8 mouse cellular contexts compared by ENCODE assay signal in the genomic region with DNA sequence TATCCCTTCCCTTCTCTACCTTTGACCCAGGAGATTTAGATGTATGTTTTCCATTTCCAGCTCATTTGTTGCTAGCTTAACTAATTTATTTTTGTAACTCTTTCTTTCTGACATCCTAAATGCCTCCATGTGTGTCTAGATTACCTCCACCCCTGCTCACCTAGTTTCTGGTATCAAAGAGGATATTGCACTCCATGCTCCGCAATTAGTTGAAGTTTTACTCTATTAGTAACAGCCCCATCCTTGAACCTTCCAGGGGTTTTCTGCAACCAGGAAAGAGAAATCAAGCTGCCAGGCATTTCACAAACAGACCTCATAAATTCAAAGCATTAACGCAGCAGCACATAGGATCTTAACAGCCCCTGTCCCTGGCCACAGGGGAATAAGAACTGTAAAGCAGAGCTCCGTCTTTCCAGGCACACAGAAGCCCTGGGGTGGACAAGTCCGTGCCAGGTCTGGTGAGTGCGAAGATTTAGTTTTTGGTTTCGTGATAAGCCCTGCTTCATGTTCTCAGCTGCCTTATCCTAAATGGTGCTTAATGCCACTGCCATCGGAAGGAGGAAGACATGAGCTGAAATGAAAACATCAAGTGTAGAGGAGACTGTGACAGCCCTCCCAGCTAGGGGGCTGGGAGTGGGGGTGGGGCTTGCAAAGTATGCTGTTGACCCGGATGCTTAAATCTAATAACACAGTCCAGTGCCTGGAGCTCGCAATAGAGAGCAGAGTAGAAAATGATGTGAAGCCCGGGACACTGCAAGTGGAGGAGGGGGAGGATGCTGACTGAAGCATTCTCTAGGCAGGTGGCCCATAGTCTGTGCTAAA.
DNase-seq lines count a peak whose midpoint lies in the region; ATAC-seq lines count a peak whose summit lies in the region.

No protein-coding gene starts in this region.

- no peak overlapping the region for H3K9ac ChIP-seq in lung, embryonic 16.5 days (ENCODE audit: low read length)
- H3K9ac ChIP-seq in stomach, embryonic 14.5 days (replicated peaks; ENCODE audit: low read depth, low read length): no peak overlapping the region

- peak overlapping the region; percentile 36 for H3K4me2 ChIP-seq in lung, embryonic 16.5 days (ENCODE audit: low read depth, low read length)
- 0 out of 2 replicates have a peak overlapping the region, but pooled peaks have one; percentile 8 for H3K4me2 ChIP-seq in stomach, embryonic 14.5 days (replicated peaks; ENCODE audit: low read depth, low read length)

- no peak for DNase-seq in lung, postnatal 14 days
- peak; percentile 77 for DNase-seq in forelimb bud, embryonic 11.5 days (ENCODE audit: low read depth, low spot score)
- peak; percentile 66 to 77 for DNase-seq in kidney, postnatal 4 days
- no peak for DNase-seq in testis, postnatal 14 days (ENCODE audit: low spot score)
- no peak for DNase-seq in left cerebral cortex, postnatal 36 days (ENCODE audit: low spot score in 2 of 2)
- no peak for DNase-seq in spleen, postnatal 10 days (ENCODE audit: low spot score in 2 of 2)

- intact Hi-C loops in left cerebral cortex, postnatal 36 days (cut with DNase I): no loop called here

- 22% methylated on average over 10 of the region's 10 CpGs for WGBS in lung, embryonic 16.5 days
- WGBS in stomach, embryonic 14.5 days: 27% methylated on average over 10 of the region's 10 CpGs

- peaks cover 5% of the 10 kb centered on the region for H3K4me1 ChIP-seq in lung, embryonic 16.5 days (replicated peaks; ENCODE audit: control insufficient read depth, insufficient read depth, low read length)
- H3K4me1 ChIP-seq in stomach, embryonic 14.5 days (ENCODE audit: control insufficient read depth, insufficient read depth, low read length): no peaks in the 10 kb centered on the region

- H3K36me3 ChIP-seq in lung, embryonic 16.5 days (ENCODE audit: control insufficient read depth, insufficient read depth, low read length): no peaks in the 10 kb centered on the region
- H3K36me3 ChIP-seq in stomach, embryonic 14.5 days (ENCODE audit: control insufficient read depth, insufficient read depth, low read length): no peaks in the 10 kb centered on the region

- H3K4me3 ChIP-seq in lung, embryonic 16.5 days (ENCODE audit: low read length): peak overlapping the region; percentile 5; the same call in 1 of the 2 replicates
- H3K4me3 ChIP-seq in stomach, embryonic 14.5 days (ENCODE audit: low read depth, low read length): no peak overlapping the region

- no peaks in the 10 kb centered on the region for H3K9me3 ChIP-seq in lung, embryonic 16.5 days (ENCODE audit: control insufficient read depth, low read length)
- H3K9me3 ChIP-seq in stomach, embryonic 14.5 days (ENCODE audit: control insufficient read depth, low read depth, low read length): no peaks in the 10 kb centered on the region

- peak; percentile 43; the same call in 1 of the 2 replicates for ATAC-seq in lung, embryonic 16.5 days (ENCODE audit: low read depth)
- ATAC-seq in stomach, embryonic 14.5 days (ENCODE audit: insufficient number of reproducible peaks, insufficient read depth, low FRiP score, low read depth): no peak

- no peak overlapping the region for H3K27ac ChIP-seq in lung, embryonic 16.5 days (ENCODE audit: low read length)
- no peak overlapping the region for H3K27ac ChIP-seq in stomach, embryonic 14.5 days (ENCODE audit: low read length)

- H3K27me3 ChIP-seq in lung, embryonic 16.5 days (ENCODE audit: control insufficient read depth, insufficient read depth, low read depth, low read length): no peaks in the 10 kb centered on the region
- no peaks in the 10 kb centered on the region for H3K27me3 ChIP-seq in stomach, embryonic 14.5 days (ENCODE audit: control insufficient read depth, insufficient read depth, low read length)

Comparison
In these comparisons a context has a peak if more than half of its experiments do, and no peak if none do; other contexts are left out.
1. DNase-seq: peak in forelimb bud, embryonic 11.5 days (single experiment) and kidney, postnatal 4 days (2 of 2); none in lung, postnatal 14 days (single experiment), testis, postnatal 14 days (single experiment), left cerebral cortex, postnatal 36 days (0 of 2) and spleen, postnatal 10 days (0 of 2).